Mouse (Mus musculus): ENCODE measurements at regions not wholly inside any gene's neighbourhood (a gene's known extent, or its start where the extent isn't known, plus 50 kb on each side); places are given as distances from the start of the nearest gene placed in this dataset.
A peak's percentile ranks its signal among the peaks of the same experiment; 100 is the strongest.

- Histone ChIP-seq H3K4me3 (ENCODE audit: low read depth, low read length) (no peak overlapping the region), H3K9ac (replicated peaks; ENCODE audit: low read depth, low read length) (no peak overlapping the region), H3K27me3 (ENCODE audit: control insufficient read depth, insufficient read depth, low read length) (no peaks in the 10 kb centered on the region), H3K9me3 (replicated peaks; ENCODE audit: control insufficient read depth, low read length) (no peaks in the 10 kb centered on the region), H3K36me3 (replicated peaks; ENCODE audit: control insufficient read depth, insufficient read depth, low read length) (no peaks in the 10 kb centered on the region), H3K4me1 (ENCODE audit: control insufficient read depth, insufficient read depth) (0 out of 2 replicates have a peak, but pooled peaks cover 5% of the 10 kb centered on the region), H3K4me2 (ENCODE audit: low read depth, low read length) (no peak overlapping the region), H3K27ac (ENCODE audit: low read depth) (no peak overlapping the region)
- DNase-seq (ENCODE audit: low spot score) (peak; percentile 28), ATAC-seq (ENCODE audit: insufficient read depth, low read depth) (no peak)
- whole genome bisulfite sequencing: 50% methylated on average over 2 of the region's 2 CpGs
- TF ChIP-seq EP300 (IDR thresholded peaks at IDR 0.05; ENCODE audit: low read depth) (no peak), CTCF (IDR thresholded peaks at IDR 0.05; ENCODE audit: low read depth) (no peak)
Observed at GRCm38 (mm10) chrX:169470715-169471114, 150.5 kb upstream of the Hccs start.

GRCm38 (mm10) chrX:169450159-169450558, 130.0 kb upstream of the Hccs start:
- no peaks in the 10 kb centered on the region for H3K9me3 ChIP-seq (replicated peaks; ENCODE audit: control insufficient read depth, low read length)
- ATAC-seq (ENCODE audit: insufficient read depth, low read depth) (no peak), DNase-seq (ENCODE audit: low spot score) (no peak)
- H3K9ac ChIP-seq (replicated peaks; ENCODE audit: low read depth, low read length): no peak overlapping the region
- TF ChIP-seq EP300 (IDR thresholded peaks at IDR 0.05; ENCODE audit: low read depth) (no peak), CTCF (IDR thresholded peaks at IDR 0.05; ENCODE audit: low read depth) (no peak)
- H3K4me2 ChIP-seq (ENCODE audit: low read depth, low read length): no peak overlapping the region
- no peaks in the 10 kb centered on the region for H3K27me3 ChIP-seq (ENCODE audit: control insufficient read depth, insufficient read depth, low read length)
- H3K4me3 ChIP-seq (ENCODE audit: low read depth, low read length): no peak overlapping the region
- H3K36me3 ChIP-seq (replicated peaks; ENCODE audit: control insufficient read depth, insufficient read depth, low read length): no peaks in the 10 kb centered on the region
- WGBS: 60% methylated on average over 3 of the region's 3 CpGs
- no peak overlapping the region for H3K27ac ChIP-seq (ENCODE audit: low read depth)
- H3K4me1 ChIP-seq (ENCODE audit: control insufficient read depth, insufficient read depth): no peaks in the 10 kb centered on the region

- no peak for ATAC-seq (ENCODE audit: insufficient read depth, low read depth)
Observed at GRCm38 (mm10) chrX:169439546-169439945, 119.4 kb upstream of the Hccs start.

GRCm38 (mm10) chrX:169438626-169439025, 118.5 kb upstream of the Hccs start:
- 54% methylated on average over 1 of the region's 1 CpGs for WGBS
- DNase-seq (ENCODE audit: low spot score): peak; percentile 5
- no peaks in the 10 kb centered on the region for H3K9me3 ChIP-seq (replicated peaks; ENCODE audit: control insufficient read depth, low read length)
- no peak overlapping the region for H3K4me3 ChIP-seq (ENCODE audit: low read depth, low read length)
- no peak overlapping the region for H3K9ac ChIP-seq (replicated peaks; ENCODE audit: low read depth, low read length)
- H3K27ac ChIP-seq (ENCODE audit: low read depth): no peak overlapping the region
- no peak overlapping the region for H3K4me2 ChIP-seq (ENCODE audit: low read depth, low read length)
- no peaks in the 10 kb centered on the region for H3K4me1 ChIP-seq (ENCODE audit: control insufficient read depth, insufficient read depth)
- no peak for ATAC-seq (ENCODE audit: insufficient read depth, low read depth)
- H3K36me3 ChIP-seq (replicated peaks; ENCODE audit: control insufficient read depth, insufficient read depth, low read length): no peaks in the 10 kb centered on the region
- TF ChIP-seq CTCF (IDR thresholded peaks at IDR 0.05; ENCODE audit: low read depth) (peak; percentile 47), EP300 (IDR thresholded peaks at IDR 0.05; ENCODE audit: low read depth) (no peak)
- no peaks in the 10 kb centered on the region for H3K27me3 ChIP-seq (ENCODE audit: control insufficient read depth, insufficient read depth, low read length)

More at GRCm38 (mm10) chrX:169439546-169439945, 119.4 kb upstream of the Hccs start:
- Histone ChIP-seq H3K9me3 (replicated peaks; ENCODE audit: control insufficient read depth, low read length) (no peaks in the 10 kb centered on the region), H3K4me2 (ENCODE audit: low read depth, low read length) (no peak overlapping the region), H3K4me1 (ENCODE audit: control insufficient read depth, insufficient read depth) (no peaks in the 10 kb centered on the region), H3K9ac (replicated peaks; ENCODE audit: low read depth, low read length) (no peak overlapping the region), H3K27ac (ENCODE audit: low read depth) (no peak overlapping the region), H3K36me3 (replicated peaks; ENCODE audit: control insufficient read depth, insufficient read depth, low read length) (no peaks in the 10 kb centered on the region), H3K27me3 (ENCODE audit: control insufficient read depth, insufficient read depth, low read length) (no peaks in the 10 kb centered on the region), H3K4me3 (ENCODE audit: low read depth, low read length) (no peak overlapping the region)
- no peak for TF ChIP-seq EP300 (IDR thresholded peaks at IDR 0.05; ENCODE audit: low read depth)
- TF ChIP-seq CTCF (IDR thresholded peaks at IDR 0.05; ENCODE audit: low read depth): no peak
- no peak for DNase-seq (ENCODE audit: low spot score)

GRCm38 (mm10) chrX:169433903-169434302, 113.7 kb upstream of the Hccs start:
- 71% methylated on average over 1 of the region's 1 CpGs for whole genome bisulfite sequencing
- H3K27me3 ChIP-seq (ENCODE audit: control insufficient read depth, insufficient read depth, low read length): no peaks in the 10 kb centered on the region
- no peaks in the 10 kb centered on the region for H3K4me1 ChIP-seq (ENCODE audit: control insufficient read depth, insufficient read depth)
- H3K27ac ChIP-seq (ENCODE audit: low read depth): no peak overlapping the region
- ATAC-seq (ENCODE audit: insufficient read depth, low read depth) (no peak), DNase-seq (ENCODE audit: low spot score) (no peak)
- no peak overlapping the region for H3K9ac ChIP-seq (replicated peaks; ENCODE audit: low read depth, low read length)
- H3K4me2 ChIP-seq (ENCODE audit: low read depth, low read length): no peak overlapping the region
- no peaks in the 10 kb centered on the region for H3K36me3 ChIP-seq (replicated peaks; ENCODE audit: control insufficient read depth, insufficient read depth, low read length)
- H3K9me3 ChIP-seq (replicated peaks; ENCODE audit: control insufficient read depth, low read length): no peaks in the 10 kb centered on the region
- H3K4me3 ChIP-seq (ENCODE audit: low read depth, low read length): no peak overlapping the region
- TF ChIP-seq CTCF (IDR thresholded peaks at IDR 0.05; ENCODE audit: low read depth): no peak
- TF ChIP-seq EP300 (IDR thresholded peaks at IDR 0.05; ENCODE audit: low read depth): no peak

GRCm38 (mm10) chrX:169396825-169397224, 76.7 kb upstream of the Hccs start:
- no peak for ATAC-seq (ENCODE audit: insufficient read depth, low read depth)
- Histone ChIP-seq H3K27ac (ENCODE audit: low read depth) (no peak overlapping the region), H3K9ac (replicated peaks; ENCODE audit: low read depth, low read length) (no peak overlapping the region), H3K4me3 (ENCODE audit: low read depth, low read length) (no peak overlapping the region), H3K36me3 (replicated peaks; ENCODE audit: control insufficient read depth, insufficient read depth, low read length) (no peaks in the 10 kb centered on the region), H3K27me3 (ENCODE audit: control insufficient read depth, insufficient read depth, low read length) (no peaks in the 10 kb centered on the region), H3K4me1 (ENCODE audit: control insufficient read depth, insufficient read depth) (no peaks in the 10 kb centered on the region), H3K9me3 (replicated peaks; ENCODE audit: control insufficient read depth, low read length) (no peaks in the 10 kb centered on the region), H3K4me2 (ENCODE audit: low read depth, low read length) (no peak overlapping the region)
- no peak for DNase-seq (ENCODE audit: low spot score)
- TF ChIP-seq EP300 (IDR thresholded peaks at IDR 0.05; ENCODE audit: low read depth): no peak
- TF ChIP-seq CTCF (IDR thresholded peaks at IDR 0.05; ENCODE audit: low read depth): no peak
- WGBS: 72% methylated on average over 2 of the region's 2 CpGs

Data from heart, postnatal 0 days (tissue).